Mouse (Mus musculus) CH12.LX (cell line): ENCODE data around the gene Pcdh15.

Source experiments
- CTCF ChIP-seq, 2 experiments: IDR thresholded peaks in 1 of 2; conservative IDR thresholded peaks in 1 of 2; 2 replicates each; pipeline ENCODE4 v1.5.1; 2011 to 2012; ENCODE audit warnings: low read depth in 2 of 2, low read length in 2 of 2, improper control_type of control experiment in 1 of 2, inconsistent platforms in 1 of 2, mild to moderate bottlenecking in 1 of 2, moderate library complexity in 1 of 2
- EP300 ChIP-seq: IDR thresholded peaks from 2 replicates; pipeline ENCODE4 v1.6.1; 2011; ENCODE audit warnings: low read length, improper control_type of control experiment
- ETS1 ChIP-seq: conservative IDR thresholded peaks from 2 replicates; pipeline ENCODE4 v1.6.1; 2012; ENCODE audit warnings: low read depth, mild to moderate bottlenecking, inconsistent platforms, low read length, improper control_type of control experiment, moderate library complexity
- HCFC1 ChIP-seq: IDR thresholded peaks from 2 replicates; pipeline ENCODE4 v1.6.1; 2012; ENCODE audit warnings: low read depth, mild to moderate bottlenecking, inconsistent platforms, low read length, improper control_type of control experiment
- JUN ChIP-seq: IDR thresholded peaks from 2 replicates; pipeline ENCODE4 v1.6.1; 2011; ENCODE audit warnings: low read depth, mild to moderate bottlenecking, low read length, improper control_type of control experiment, moderate library complexity; ENCODE audit not compliant: insufficient read depth
- MEF2A ChIP-seq: IDR thresholded peaks from 2 replicates; pipeline ENCODE4 v1.6.1; 2014; ENCODE audit warnings: low read depth, mild to moderate bottlenecking, inconsistent platforms, low read length, improper control_type of control experiment, borderline replicate concordance
- MYC ChIP-seq: IDR thresholded peaks from 2 replicates; pipeline ENCODE4 v1.6.1; 2011; ENCODE audit warnings: low read depth, mild to moderate bottlenecking, improper control_type of control experiment, low read length
- ZC3H11A ChIP-seq: IDR thresholded peaks from 2 replicates; pipeline ENCODE4 v1.6.1; 2012; ENCODE audit warnings: low read depth, mild to moderate bottlenecking, inconsistent platforms, low read length, improper control_type of control experiment
- ZKSCAN1 ChIP-seq: IDR thresholded peaks from 2 replicates; pipeline ENCODE4 v1.6.1; 2012; ENCODE audit warnings: low read depth, inconsistent platforms, low read length, improper control_type of control experiment, borderline replicate concordance

- TF ChIP-seq EP300 = no peak
- TF ChIP-seq JUN = no peak
- no peak for TF ChIP-seq CTCF (conservative IDR thresholded peaks at IDR 0.05 in 1 of 2, IDR thresholded peaks at IDR 0.05 in 1 of 2; ENCODE audit: low read depth in 2 of 2, low read length in 2 of 2)
- no peak for TF ChIP-seq MEF2A
- TF ChIP-seq ZKSCAN1 = no peak
- no peak for TF ChIP-seq MYC
- no peak for TF ChIP-seq HCFC1
- TF ChIP-seq ZC3H11A = no peak
- no peak for TF ChIP-seq ETS1
Measured at GRCm38 (mm10) chr10:73878729-73879067, 779.6 kb downstream of the Pcdh15 start.
